Mouse (Mus musculus): ENCODE data around the gene Prkn. TPM values are rescaled to one million over a fixed set of nuclear protein-coding genes. Genes with fewer than 3 reads are reported as not detected.

Gene Prkn
- total RNA-seq, 1 experiment = 1.7 TPM

DNA sequence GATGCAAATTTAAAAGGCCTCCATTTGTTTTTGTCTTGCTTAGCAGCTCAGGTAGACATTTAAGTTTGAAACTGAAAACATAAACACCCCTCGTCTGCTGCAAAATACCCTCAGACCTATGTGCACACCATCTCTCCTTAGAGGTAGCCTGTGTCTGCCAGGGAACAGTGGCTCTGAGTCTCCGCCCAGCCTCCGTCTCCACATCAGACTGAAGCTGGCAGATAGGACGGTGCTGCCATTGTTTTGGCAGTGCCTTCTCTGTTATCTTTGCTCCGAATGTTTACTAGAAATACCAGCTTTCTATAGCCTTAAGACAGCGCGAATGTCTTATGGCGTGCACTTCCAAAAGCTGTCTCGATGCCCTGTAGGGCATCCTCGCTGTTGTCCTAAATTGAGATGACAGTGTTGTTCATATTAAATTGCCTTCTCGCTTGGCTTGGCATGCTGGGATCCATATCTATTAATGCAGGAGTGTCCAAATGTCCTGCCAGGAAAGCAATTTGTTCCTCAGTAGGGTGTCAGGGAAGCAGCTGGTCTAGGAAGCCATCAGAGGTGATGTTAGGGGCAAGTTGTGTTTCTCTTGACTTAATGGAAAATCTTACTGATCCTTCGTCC is 1047.5 kb downstream of the Prkn start:
- no peak overlapping the region for H3K9ac ChIP-seq (ENCODE audit: insufficient read depth, low read depth, low read length, poor library complexity, severe bottlenecking)
- no peak overlapping the region for H3K27ac ChIP-seq (ENCODE audit: insufficient read depth, low read depth, low read length, poor library complexity, severe bottlenecking)
- no peaks in the 10 kb centered on the region for H3K9me3 ChIP-seq (ENCODE audit: control insufficient read depth, insufficient read depth, low read depth, low read length)
- no peaks in the 10 kb centered on the region for H3K36me3 ChIP-seq (ENCODE audit: control insufficient read depth, insufficient read depth, low read length, poor library complexity, severe bottlenecking)
- H3K4me3 ChIP-seq (ENCODE audit: insufficient read depth in 1 of 2, low read depth in 1 of 2, low read length in 2 of 2, poor library complexity in 1 of 2, severe bottlenecking in 1 of 2) = no peak overlapping the region
- DNase-seq (ENCODE audit: low read depth, low spot score) = no peak
- TF ChIP-seq CHD2 (IDR thresholded peaks at IDR 0.05; ENCODE audit: low read depth, low read length) (no peak), HCFC1 (IDR thresholded peaks at IDR 0.05; ENCODE audit: borderline replicate concordance, insufficient read depth, low read length) (no peak), ZC3H11A (IDR thresholded peaks at IDR 0.05; ENCODE audit: borderline replicate concordance, low read depth, low read length) (no peak), ZNF384 (IDR thresholded peaks at IDR 0.05; ENCODE audit: low read depth, low read length) (no peak), MAFK (IDR thresholded peaks at IDR 0.05; ENCODE audit: insufficient read depth, low read depth, low read length) (no peak)
- peaks cover 0 to 2% of the 10 kb centered on the region in 2 experiments; a peak in 1 of 4 replicates for H3K4me1 ChIP-seq (ENCODE audit: control insufficient read depth in 2 of 2, insufficient read depth in 2 of 2, low read length in 2 of 2, poor library complexity in 1 of 2)
- in situ Hi-C loops (cut with MboI; ENCODE audit: low sequenced_read_pairs in 2 of 2, unreplicated experiment in 2 of 2) = no loop called here

DNA sequence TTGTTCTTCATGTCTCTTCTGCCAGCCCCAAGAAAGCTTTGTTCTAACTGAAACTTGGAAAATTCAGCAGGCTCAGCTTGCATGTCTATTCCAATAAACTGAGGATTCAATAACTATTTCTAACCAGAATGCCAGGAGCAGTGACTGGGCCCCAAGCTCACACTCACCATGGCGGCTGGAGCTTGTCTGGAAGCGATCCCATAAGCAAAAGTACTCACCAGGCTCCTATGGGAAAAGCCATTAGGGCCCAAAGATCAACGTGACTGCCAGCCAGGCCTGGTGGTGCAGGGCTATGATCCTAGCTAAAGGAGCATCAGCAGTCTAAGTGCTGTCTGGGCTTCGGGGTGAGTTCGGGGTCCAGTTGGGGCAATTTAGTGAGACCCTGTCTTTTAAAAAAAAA is 1048.6 kb downstream of the Prkn start:
- TF ChIP-seq CHD2 (IDR thresholded peaks at IDR 0.05; ENCODE audit: low read depth, low read length) = no peak
- no peak for TF ChIP-seq MAFK (IDR thresholded peaks at IDR 0.05; ENCODE audit: insufficient read depth, low read depth, low read length)
- no peak for TF ChIP-seq ZC3H11A (IDR thresholded peaks at IDR 0.05; ENCODE audit: borderline replicate concordance, low read depth, low read length)
- no peak for TF ChIP-seq HCFC1 (IDR thresholded peaks at IDR 0.05; ENCODE audit: borderline replicate concordance, insufficient read depth, low read length)
- TF ChIP-seq ZNF384 (IDR thresholded peaks at IDR 0.05; ENCODE audit: low read depth, low read length) = no peak
- H3K9me3 ChIP-seq (ENCODE audit: control insufficient read depth, insufficient read depth, low read depth, low read length) = no peaks in the 10 kb centered on the region
- in situ Hi-C loops (cut with MboI; ENCODE audit: low sequenced_read_pairs in 2 of 2, unreplicated experiment in 2 of 2) = no loop called here

DNA sequence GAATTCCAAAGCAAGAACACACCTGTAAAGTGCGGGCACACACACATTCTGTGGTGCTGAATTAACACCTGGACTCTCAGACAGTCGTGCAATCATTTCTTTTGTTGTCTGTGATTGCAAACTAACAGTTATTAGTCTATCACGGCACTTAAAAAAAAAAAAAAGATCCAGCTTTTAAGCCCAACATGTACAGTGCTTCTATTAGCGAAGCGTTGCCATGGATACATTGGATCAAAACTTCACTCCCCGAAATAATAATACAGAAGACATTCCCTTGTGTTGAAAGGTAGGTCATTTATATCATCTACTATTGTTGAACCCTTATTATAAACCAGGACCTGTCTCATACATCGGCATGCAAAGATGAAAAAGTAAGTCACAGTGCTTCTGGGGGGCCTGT is 1060.1 kb downstream of the Prkn start:
- no peak for TF ChIP-seq ZC3H11A (IDR thresholded peaks at IDR 0.05; ENCODE audit: borderline replicate concordance, low read depth, low read length)
- TF ChIP-seq CHD2 (IDR thresholded peaks at IDR 0.05; ENCODE audit: low read depth, low read length) = no peak
- no peak for TF ChIP-seq MAFK (IDR thresholded peaks at IDR 0.05; ENCODE audit: insufficient read depth, low read depth, low read length)
- no peak for TF ChIP-seq HCFC1 (IDR thresholded peaks at IDR 0.05; ENCODE audit: borderline replicate concordance, insufficient read depth, low read length)
- no peak for TF ChIP-seq ZNF384 (IDR thresholded peaks at IDR 0.05; ENCODE audit: low read depth, low read length)
- Histone ChIP-seq H3K9ac (ENCODE audit: insufficient read depth, low read depth, low read length, poor library complexity, severe bottlenecking) (no peak overlapping the region), H3K9me3 (ENCODE audit: control insufficient read depth, insufficient read depth, low read depth, low read length) (no peaks in the 10 kb centered on the region), H3K36me3 (ENCODE audit: control insufficient read depth, insufficient read depth, low read length, poor library complexity, severe bottlenecking) (no peaks in the 10 kb centered on the region), H3K4me3 (ENCODE audit: insufficient read depth in 1 of 2, low read depth in 1 of 2, low read length in 2 of 2, poor library complexity in 1 of 2, severe bottlenecking in 1 of 2) (no peak overlapping the region), H3K27ac (ENCODE audit: insufficient read depth, low read depth, low read length, poor library complexity, severe bottlenecking) (no peak overlapping the region), H3K4me1 (ENCODE audit: control insufficient read depth in 2 of 2, insufficient read depth in 2 of 2, low read length in 2 of 2, poor library complexity in 1 of 2) (no peaks in the 10 kb centered on the region)
- no peak for DNase-seq (ENCODE audit: low read depth, low spot score)
- in situ Hi-C loops (cut with MboI; ENCODE audit: low sequenced_read_pairs in 2 of 2, unreplicated experiment in 2 of 2) = no loop called here

More for the DNA sequence above, 1048.6 kb downstream of the Prkn start:
- Histone ChIP-seq H3K4me1 (ENCODE audit: control insufficient read depth in 2 of 2, insufficient read depth in 2 of 2, low read length in 2 of 2, poor library complexity in 1 of 2) (peaks cover 0 to 2% of the 10 kb centered on the region in 2 experiments; a peak in 1 of 4 replicates), H3K36me3 (ENCODE audit: control insufficient read depth, insufficient read depth, low read length, poor library complexity, severe bottlenecking) (no peaks in the 10 kb centered on the region), H3K4me3 (ENCODE audit: insufficient read depth in 1 of 2, low read depth in 1 of 2, low read length in 2 of 2, poor library complexity in 1 of 2, severe bottlenecking in 1 of 2) (no peak overlapping the region), H3K27ac (ENCODE audit: insufficient read depth, low read depth, low read length, poor library complexity, severe bottlenecking) (no peak overlapping the region), H3K9ac (ENCODE audit: insufficient read depth, low read depth, low read length, poor library complexity, severe bottlenecking) (no peak overlapping the region)
- no peak for DNase-seq (ENCODE audit: low read depth, low spot score)

DNA sequence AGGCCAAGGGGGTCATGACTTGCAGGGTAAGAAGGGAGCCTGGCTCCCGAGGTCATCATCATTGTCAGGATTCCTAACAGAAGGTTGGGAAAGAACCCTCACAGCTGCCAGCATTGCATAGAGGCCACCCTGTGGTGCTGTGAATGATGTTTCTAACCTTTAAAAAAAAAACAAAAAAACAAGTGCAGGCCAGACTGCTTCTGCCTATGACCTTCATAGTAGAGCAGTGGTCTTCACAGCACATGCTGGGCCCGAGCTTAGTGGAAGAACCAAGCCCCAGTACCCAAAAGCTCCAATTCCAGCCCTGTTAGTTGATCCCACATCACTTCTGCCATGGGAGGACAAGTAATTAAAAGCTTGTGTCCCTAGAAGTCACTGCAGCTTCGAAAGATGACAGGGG is 1061.5 kb downstream of the Prkn start:
- H3K27ac ChIP-seq (ENCODE audit: insufficient read depth, low read depth, low read length, poor library complexity, severe bottlenecking) = no peak overlapping the region
- H3K9me3 ChIP-seq (ENCODE audit: control insufficient read depth, insufficient read depth, low read depth, low read length) = no peaks in the 10 kb centered on the region
- no peak overlapping the region for H3K9ac ChIP-seq (ENCODE audit: insufficient read depth, low read depth, low read length, poor library complexity, severe bottlenecking)
- no peak overlapping the region for H3K4me3 ChIP-seq (ENCODE audit: insufficient read depth in 1 of 2, low read depth in 1 of 2, low read length in 2 of 2, poor library complexity in 1 of 2, severe bottlenecking in 1 of 2)
- H3K4me1 ChIP-seq (ENCODE audit: control insufficient read depth in 2 of 2, insufficient read depth in 2 of 2, low read length in 2 of 2, poor library complexity in 1 of 2) = no peaks in the 10 kb centered on the region
- no peaks in the 10 kb centered on the region for H3K36me3 ChIP-seq (ENCODE audit: control insufficient read depth, insufficient read depth, low read length, poor library complexity, severe bottlenecking)
- no peak for DNase-seq (ENCODE audit: low read depth, low spot score)
- in situ Hi-C loops (cut with MboI; ENCODE audit: low sequenced_read_pairs in 2 of 2, unreplicated experiment in 2 of 2) = no loop called here
- TF ChIP-seq ZNF384 (IDR thresholded peaks at IDR 0.05; ENCODE audit: low read depth, low read length) = no peak
- TF ChIP-seq ZC3H11A (IDR thresholded peaks at IDR 0.05; ENCODE audit: borderline replicate concordance, low read depth, low read length) = no peak
- TF ChIP-seq CHD2 (IDR thresholded peaks at IDR 0.05; ENCODE audit: low read depth, low read length) = no peak
- TF ChIP-seq MAFK (IDR thresholded peaks at IDR 0.05; ENCODE audit: insufficient read depth, low read depth, low read length) = no peak
- TF ChIP-seq HCFC1 (IDR thresholded peaks at IDR 0.05; ENCODE audit: borderline replicate concordance, insufficient read depth, low read length) = no peak
